Mouse (Mus musculus) c-Kit-positive CD71-positive TER-119-positive erythroid progenitor cells, embryonic 14.5 days (primary cell): ENCODE results near the gene Sytl3.
"Not testable (repeated sequence)": the region's sequence is repeated elsewhere in the genome, so short reads cannot be mapped to it uniquely, and the experiment has no call there.

Experiments used
- DNase-seq: peaks from one replicate; pipeline ENCODE4 v3.0.0-alpha.2; 2013; ENCODE audit warnings: low spot score

Gene Sytl3

GRCm38 (mm10) chr17:6691596-6691995, 32.7 kb downstream of the Sytl3 start:
- peak; percentile 49 for DNase-seq

DNA sequence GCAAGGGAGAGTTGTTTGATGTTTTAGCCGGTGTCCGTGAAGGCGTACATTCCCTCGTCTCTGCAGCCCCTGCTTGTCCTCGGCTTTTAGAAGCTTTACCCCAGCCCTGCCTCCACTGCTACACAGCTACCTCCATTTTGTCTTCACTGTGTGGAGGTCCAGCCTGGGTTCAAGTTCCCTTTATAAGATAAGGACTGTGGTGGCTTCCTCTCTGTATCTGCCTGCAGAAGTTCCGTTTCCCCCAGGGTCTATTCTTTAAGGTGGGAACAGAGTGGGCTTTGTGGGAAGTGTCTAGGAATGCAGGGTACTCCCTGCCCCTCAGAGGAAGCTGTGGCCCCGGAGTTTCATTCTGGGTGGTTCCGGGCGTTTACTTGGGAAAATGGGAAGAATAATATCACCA, 36.8 kb downstream of the Sytl3 start:
- DNase-seq: not testable (repeated sequence)

DNA sequence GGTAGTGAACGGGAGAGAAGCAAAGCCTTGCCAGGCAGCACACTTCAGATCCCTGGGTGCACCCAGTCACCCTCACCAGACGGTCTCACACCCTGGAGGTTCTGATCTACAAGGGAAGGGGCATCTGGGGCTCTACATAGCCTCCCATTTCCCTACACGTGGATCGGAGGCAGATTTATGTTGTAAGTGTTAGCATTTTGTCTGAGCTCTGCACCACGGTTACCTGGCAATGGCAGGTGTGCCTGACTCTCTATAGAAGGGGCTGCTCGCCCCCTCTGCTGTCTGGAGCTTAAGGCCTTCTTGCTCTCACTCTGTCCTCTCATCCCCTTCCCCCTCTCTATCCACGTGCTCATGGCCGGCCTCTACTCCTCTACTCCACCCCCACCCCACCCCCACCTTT, 37.6 kb downstream of the Sytl3 start:
- not testable (repeated sequence) for DNase-seq

DNA sequence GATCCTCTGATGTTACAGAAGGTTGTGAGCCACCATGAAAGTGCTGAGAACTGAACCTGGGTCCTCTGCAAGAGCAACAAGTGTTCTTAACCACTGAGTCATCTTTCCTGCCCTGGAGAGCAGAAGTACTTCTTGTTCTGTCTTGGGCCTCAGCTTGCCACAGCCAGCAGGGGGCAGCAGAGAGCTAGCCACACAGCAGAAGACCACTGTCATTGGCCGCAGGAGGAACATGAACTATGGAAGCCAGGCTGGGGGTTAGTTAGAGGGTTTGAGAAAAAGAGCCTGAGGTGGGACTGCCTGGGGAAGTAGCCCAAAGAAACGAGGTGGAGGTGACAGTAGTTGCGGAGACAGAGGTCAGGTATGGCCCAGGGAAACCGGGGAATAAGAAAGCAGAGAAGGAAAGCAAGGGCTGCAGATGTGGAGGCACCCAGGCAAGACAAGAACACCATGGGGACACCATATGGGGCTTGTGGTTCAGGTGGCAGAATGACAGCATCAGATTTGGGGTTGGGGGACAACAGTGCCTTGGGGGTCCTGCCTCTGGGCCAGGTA, 38.4 kb downstream of the Sytl3 start:
- DNase-seq: peak; percentile 37

- not testable (repeated sequence) for DNase-seq
These were observed 40.6 kb downstream of the Sytl3 start for GRCm38 (mm10) chr17:6699502-6699901.

GRCm38 (mm10) chr17:6700077-6700476, 41.2 kb downstream of the Sytl3 start:
- DNase-seq: not testable (repeated sequence)

- not testable (repeated sequence) for DNase-seq
These were observed 43.8 kb downstream of the Sytl3 start for GRCm38 (mm10) chr17:6702625-6703221.

GRCm38 (mm10) chr17:6703381-6704270, 44.7 kb downstream of the Sytl3 start:
- not testable (repeated sequence) for DNase-seq

DNA sequence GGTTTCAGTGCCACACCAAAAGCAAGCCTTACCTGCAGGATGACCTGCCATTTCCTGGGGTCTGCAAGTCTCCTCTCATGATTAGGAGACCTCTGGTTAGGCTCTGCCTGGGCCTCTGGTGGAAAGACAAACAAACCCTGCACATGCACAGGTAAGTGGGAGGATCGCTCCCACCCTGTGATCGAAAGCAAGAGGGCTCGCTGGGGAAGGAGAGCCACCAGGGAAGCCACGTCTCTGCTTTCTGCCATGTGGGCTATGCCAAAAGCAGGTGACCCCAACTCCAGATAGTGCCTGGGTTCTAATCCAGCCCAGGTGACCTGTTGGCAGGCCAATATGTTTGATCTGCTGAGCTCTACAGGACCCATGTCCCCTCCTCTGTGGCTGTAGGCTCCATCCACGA, 47.6 kb downstream of the Sytl3 start:
- DNase-seq: not testable (repeated sequence)

DNA sequence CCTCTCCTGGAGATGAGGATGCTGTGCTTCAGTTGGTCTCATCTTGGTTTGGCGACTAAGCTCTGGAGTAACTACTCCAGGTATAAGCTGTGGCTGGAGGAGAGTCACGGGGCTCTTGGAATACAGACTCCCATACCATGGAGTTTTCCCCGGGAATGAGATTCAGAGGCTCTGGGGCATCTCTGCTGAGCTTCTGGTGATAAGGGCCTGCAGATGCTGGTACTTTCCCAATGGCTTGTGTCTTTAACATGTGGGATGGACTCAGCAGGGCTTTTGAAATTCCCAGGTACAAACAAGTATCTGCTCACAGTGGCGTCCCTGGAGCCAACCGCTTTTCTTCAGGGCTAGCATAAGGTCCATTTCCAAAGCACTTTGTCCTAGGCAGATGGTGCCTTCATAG, 48.5 kb downstream of the Sytl3 start:
- not testable (repeated sequence) for DNase-seq

DNA sequence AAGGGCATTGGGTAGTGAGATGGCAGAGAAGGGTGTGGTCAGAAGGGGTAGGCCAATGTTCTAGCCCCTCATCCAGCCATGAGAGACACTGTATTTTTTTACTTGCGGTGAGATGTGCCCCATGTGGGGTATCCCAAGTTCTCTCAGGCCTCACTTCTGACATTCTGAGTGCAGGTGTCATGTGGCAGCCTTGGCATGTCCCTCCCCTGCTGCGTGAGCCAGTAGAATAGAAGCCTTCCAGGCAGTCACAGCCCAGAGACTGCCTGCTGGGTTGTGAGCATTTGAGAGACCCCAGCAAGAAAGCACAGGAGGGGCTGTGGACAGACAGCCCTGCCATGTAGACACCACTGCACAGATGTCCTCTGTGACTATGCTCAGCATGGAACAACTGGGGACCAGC, 49.3 kb downstream of the Sytl3 start:
- DNase-seq: not testable (repeated sequence)

DNA sequence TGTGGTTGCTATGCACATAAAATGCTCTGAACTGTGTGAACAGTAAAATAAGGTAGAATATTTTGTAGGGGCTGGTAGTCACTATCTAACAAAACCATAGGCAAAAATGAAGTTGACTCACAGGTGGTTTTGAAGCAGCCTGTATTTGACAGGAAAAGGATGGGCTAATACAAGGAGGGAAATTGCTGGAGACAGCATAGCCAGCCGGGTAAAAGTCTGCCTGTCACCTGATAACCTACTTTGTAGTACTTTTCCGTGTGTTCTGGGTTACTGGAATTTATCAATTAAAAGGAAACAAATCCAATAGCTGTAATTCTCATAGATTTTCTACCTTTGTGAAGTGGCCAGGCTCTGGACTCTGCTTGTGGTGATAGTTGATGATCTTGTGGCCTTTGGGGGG, 54.6 kb downstream of the Sytl3 start:
- DNase-seq: not testable (repeated sequence)

DNA sequence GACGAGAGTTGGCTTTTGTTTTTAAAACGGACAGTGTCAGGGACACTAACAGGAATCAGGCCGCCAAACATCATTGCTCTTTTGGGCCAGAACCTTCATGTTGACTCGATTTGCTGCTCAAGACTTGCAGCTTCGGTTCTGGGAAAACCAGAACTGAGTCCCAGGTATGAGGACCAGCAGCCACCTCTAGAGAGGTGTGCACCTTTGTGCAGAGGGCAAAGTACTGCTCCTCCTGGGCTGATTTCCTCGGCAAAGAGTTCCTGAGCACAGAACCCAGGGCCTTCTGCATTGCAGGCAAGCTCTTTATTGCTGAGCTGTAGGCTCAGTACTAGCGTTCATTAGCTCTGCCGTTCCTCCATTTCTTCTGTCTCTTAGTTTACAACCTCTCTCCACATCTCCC, 55.1 kb downstream of the Sytl3 start:
- not testable (repeated sequence) for DNase-seq

- DNase-seq: no peak
These were observed 69.2 kb downstream of the Sytl3 start for GRCm38 (mm10) chr17:6727996-6728610.

- DNase-seq: no peak
These were observed 70.4 kb downstream of the Sytl3 start for GRCm38 (mm10) chr17:6729244-6729742.

GRCm38 (mm10) chr17:6731132-6731531, 72.2 kb downstream of the Sytl3 start:
- DNase-seq: no peak

DNA sequence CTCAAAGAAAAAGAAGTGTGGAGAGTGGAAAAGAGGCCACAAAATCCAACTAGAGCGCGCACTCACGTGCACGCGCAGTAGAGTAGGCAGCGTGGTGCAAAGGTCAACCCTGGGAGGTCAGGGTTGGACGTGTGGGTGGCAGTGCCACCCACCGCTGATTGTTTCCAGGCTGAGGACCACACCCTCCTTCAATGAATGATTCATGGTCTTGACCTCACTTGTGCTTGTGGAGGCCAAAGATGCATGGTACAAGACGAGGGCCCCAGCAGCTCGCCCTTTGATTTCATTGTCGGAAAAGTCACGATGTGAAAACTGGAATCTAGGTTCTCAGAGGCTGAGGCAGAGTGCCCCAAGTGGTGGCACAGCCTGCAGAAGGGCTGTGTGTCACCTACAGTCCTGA, 72.7 kb downstream of the Sytl3 start:
- no peak for DNase-seq

- no peak for DNase-seq
These were observed 73.8 kb downstream of the Sytl3 start for GRCm38 (mm10) chr17:6732665-6733064.

DNA sequence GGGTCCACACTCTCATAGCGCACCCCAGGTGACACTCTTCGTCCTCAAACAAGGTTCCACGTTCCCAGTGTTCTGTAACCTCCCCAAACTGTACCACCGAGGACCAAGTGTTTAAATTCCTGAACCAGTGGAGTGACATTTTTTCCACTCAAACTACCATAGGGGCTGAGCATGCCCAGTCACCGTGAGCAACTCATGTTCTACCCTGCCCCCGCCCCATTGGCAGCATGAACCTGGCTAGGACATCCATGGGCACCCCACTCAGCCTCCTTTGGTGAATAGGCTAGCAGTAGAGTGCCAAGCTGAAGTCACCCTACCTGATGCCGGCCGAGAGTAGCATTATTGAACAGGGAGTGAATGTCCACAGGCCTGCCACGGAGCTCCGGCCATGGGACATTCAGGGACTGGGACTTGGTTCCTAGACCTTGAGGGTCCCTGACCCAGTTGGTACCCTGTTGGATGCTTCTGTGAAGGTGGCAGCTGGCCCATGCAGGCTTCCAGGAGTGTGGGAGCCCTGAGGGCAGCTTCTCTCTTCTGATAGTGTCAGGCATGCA, 74.5 kb downstream of the Sytl3 start:
- no peak for DNase-seq

- no peak for DNase-seq
These were observed 76.0 kb downstream of the Sytl3 start for GRCm38 (mm10) chr17:6734746-6735441.
